Mouse (Mus musculus): ENCODE measurements at regions not wholly inside any gene's neighbourhood (a gene's known extent, or its start where the extent isn't known, plus 50 kb on each side); places are given as distances from the start of the nearest gene placed in this dataset.

DNA sequence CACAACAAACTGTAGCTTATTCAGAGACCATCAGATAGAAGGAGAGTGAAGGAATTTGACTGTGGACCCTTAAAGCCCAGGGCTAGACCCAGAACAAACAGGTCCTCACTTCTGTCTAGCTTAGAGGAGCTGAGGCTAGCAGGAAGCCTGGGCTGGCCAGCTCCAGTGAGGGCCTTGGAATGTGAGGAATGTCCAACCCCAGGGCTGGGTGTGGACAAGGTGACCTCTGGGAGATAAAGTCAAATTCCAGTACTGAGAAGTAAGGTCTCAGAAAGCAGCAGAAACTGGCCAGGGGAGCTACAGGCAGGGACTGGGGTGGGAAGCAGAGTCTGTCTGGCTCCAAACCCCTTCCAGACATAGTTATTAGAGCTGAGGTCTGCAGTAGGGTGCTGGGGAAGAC lies 51.0 kb upstream of the Ssbp3 start:
- Histone ChIP-seq H3K4me1 (peaks cover 61% of the 10 kb centered on the region), H3K4me2 (replicated peaks) (no peak overlapping the region), H3K9ac (no peak overlapping the region), H3K9me3 (no peaks in the 10 kb centered on the region), H3K36me3 (no peaks in the 10 kb centered on the region), H3K4me3 (no peak overlapping the region), H3K27me3 (no peaks in the 10 kb centered on the region), H3K27ac (peak overlapping the region; percentile 58)
- ATAC-seq (ENCODE audit: insufficient number of reproducible peaks, insufficient read depth, low FRiP score, low TSS enrichment): no peak

DNA sequence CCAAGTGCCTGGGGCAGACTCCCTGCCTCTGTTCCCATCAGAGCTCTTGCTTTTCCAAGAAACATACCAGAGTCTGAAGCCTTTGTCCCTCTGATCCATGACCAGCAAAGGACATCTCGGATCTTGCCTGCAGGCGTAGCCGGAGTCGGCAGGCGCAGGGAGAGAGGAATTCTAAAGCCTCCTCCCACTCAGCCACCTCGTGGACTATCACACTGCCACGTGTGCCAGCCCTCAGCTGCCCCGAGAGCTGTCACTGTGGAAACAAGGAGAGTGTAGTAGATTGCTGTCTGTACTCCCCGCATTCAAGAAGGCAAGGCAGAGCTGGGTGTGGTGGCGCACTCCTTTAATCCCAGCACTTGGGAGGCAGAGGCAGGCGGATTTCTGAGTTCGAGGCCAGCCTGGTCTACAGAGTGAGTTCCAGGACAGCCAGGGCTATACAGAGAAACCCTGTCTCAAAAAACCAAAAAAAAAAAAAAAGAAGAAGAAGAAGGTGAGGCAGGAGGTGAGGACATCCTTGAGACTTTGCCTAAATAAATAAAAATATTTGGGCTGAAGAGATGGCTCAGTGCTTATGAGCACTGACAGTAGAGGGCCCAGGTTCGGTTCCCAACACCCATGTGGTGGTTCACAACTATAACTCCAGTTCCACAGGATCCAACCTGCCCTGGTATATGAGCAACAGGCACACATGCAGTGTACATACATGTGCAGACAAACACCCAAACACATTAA lies 52.0 kb upstream of the Ssbp3 start:
- WGBS: 59% methylated on average over 13 of the region's 13 CpGs
- Histone ChIP-seq H3K4me3 (no peak overlapping the region), H3K4me2 (replicated peaks) (no peak overlapping the region), H3K4me1 (peaks cover 63% of the 10 kb centered on the region), H3K27me3 (no peaks in the 10 kb centered on the region), H3K36me3 (no peaks in the 10 kb centered on the region), H3K9ac (no peak overlapping the region), H3K27ac (peak overlapping the region; percentile 70; the same call in 1 of the 2 replicates), H3K9me3 (no peaks in the 10 kb centered on the region)
- ATAC-seq (ENCODE audit: insufficient number of reproducible peaks, insufficient read depth, low FRiP score, low TSS enrichment): no peak

DNA sequence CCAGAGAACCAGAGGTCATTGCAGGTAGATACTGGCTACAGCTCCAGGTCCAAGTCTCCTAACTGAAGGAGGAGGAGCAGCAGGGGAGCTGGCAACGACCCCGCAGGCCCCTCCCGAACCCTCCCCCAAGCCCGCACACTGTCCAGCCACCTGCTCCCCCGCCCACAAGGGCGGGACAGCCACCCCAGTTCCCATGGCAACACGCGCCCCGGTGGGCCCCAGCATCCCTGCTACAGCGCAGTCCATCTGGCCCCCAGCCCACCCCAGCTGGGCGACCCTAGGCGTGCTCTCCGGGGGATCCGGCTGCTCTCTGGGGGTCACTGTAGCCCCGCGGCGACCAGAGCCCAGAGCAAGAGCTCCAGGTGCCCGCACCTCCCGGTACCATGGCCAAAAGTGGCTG lies 51.0 kb upstream of the Acot11 start:
- H3K27me3 ChIP-seq: no peaks in the 10 kb centered on the region
- no peaks in the 10 kb centered on the region for H3K36me3 ChIP-seq
- no peaks in the 10 kb centered on the region for H3K9me3 ChIP-seq
- peak overlapping the region; percentile 8 for H3K9ac ChIP-seq
- H3K4me1 ChIP-seq: peaks cover 40% of the 10 kb centered on the region
- no peak for ATAC-seq (ENCODE audit: insufficient number of reproducible peaks, insufficient read depth, low FRiP score, low TSS enrichment)
- peak overlapping the region; percentile 17 for H3K4me2 ChIP-seq (replicated peaks)
- H3K4me3 ChIP-seq: no peak overlapping the region
- H3K27ac ChIP-seq: peak overlapping the region; percentile 94; the same call in 1 of the 2 replicates
- 7% methylated on average over 19 of the region's 19 CpGs for WGBS

DNA sequence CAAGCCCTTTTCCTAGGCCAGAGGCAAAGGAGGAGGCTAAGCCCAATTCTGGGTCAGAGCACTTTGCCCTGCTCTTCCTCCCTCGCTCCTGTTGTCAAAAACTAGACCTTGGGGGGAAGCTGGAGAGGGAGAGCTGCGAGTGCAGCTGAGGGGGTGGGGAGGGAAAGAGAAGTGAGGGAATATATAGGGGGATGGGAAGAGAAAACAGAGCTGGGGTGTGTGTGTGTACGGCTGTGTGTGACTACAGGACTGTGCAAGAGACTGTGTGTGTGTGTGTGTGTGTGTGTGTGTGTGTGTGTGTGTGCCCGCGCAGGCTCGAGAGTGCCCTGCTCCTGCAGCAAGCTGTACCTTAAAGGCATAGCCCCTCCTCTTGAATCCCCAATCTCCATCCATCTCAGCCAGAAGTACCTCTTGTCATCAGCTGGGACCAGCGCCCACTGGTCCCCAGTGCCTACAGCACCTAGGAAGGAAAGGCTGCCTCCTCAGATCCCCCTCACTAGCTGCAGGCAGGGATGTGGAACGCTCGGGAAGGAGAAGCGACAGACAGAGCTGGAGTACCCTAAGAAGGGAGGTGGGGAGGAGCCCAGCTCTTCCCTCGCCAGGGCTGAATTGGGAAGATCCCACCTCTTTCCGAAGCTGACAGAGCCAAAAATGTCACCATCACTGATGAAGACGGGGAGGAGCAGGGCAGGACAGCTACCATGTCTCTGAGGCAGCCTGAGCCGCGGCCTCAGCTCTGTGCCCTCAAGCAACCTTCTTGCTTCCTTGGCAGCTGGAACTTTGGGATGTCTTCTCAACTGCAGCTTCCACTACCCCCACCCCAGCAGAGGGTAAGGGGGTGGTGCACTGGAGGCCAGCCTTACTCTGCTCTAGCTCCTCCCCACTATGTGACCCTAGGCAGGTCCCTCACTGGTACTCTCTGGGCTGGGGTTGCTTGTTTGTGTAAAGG lies 49.8 kb upstream of the Acot11 start:
- Histone ChIP-seq H3K36me3 (no peaks in the 10 kb centered on the region), H3K27me3 (no peaks in the 10 kb centered on the region), H3K9me3 (no peaks in the 10 kb centered on the region), H3K9ac (peak overlapping the region; percentile 38), H3K4me1 (peaks cover 33% of the 10 kb centered on the region), H3K4me2 (replicated peaks) (peak overlapping the region; percentile 43), H3K4me3 (peak overlapping the region; percentile 18; the same call in 1 of the 2 replicates), H3K27ac (peak overlapping the region; percentile 94)
- WGBS: 5% methylated on average over 14 of the region's 15 CpGs
- ATAC-seq (ENCODE audit: insufficient number of reproducible peaks, insufficient read depth, low FRiP score, low TSS enrichment): peak; percentile 84
